Mouse (Mus musculus) natural killer cell, adult 2 months (primary cell): ENCODE measurements around the gene Popdc3.
"Not testable (repeated sequence)": the region's sequence is repeated elsewhere in the genome, so short reads cannot be mapped to it uniquely, and the experiment has no call there.

ENCODE experiments used
- DNase-seq, 2 experiments: peaks; one replicate each; pipeline ENCODE4 v3.0.0; 2022; ENCODE audit warnings: low spot score in 2 of 2

Popdc3 gene

DNA sequence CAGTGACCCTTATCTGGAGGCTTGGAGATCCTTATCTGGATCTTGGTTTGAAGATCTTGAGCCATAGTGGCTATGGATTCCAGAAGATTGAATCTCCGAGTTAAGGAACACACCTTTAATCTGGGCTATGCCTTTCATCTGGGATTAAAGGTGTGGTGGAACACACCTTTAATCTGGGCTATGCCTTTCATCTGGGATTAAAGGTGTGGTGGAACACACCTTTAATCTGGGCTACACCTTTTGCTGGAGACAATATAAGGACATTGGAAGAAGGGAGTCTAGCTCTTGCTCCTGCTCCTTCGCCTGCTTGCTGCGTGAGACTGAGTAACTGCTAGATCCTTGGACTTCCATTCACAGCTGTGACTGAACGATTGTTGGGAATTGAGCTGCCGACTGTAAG is at the start of gene Popdc3:
Gene Popdc3, plus strand, starts transcription at position 301 of the 400 bp plus-strand sequence.
- not testable (repeated sequence) for DNase-seq

DNA sequence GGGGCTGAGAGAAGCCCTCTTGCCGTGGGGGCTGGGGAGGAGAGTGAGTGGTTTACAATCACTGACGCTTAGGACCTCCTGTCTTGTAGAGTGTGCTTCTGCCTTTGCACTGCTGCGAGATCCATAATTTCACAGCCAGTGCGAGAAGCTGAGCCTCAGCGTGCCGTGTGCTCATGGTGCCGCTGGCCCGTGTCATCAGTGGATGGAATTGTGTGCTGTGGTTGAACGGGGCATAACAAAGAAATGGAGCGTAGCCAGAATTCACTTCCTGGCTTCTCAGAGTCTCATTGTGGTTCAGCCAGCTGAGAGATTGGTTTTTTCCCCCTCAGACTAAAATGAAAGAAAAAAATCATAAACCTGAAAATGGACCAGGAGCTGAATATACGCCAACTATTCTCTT is 48.8 kb upstream of the Popdc3 start:
- DNase-seq, result no peak

DNA sequence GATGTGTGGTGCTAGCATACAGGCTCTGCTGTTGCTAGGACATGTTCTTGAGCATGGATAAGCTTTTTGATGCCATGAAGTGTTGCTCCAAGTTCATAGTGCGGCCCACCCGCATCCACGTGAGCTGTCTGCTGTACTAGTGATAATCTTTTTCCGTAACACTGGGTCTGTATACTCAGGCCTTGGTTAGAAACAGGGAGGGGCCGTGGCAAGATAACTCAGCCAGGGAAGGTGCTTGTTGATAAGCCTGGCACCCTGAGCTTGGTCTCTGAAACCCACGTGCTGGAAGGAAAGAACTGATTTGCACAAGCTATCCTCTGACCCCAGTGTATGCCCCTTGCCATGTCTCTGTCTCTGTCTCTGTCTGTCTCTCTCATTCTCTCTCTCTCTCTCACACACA is 47.9 kb upstream of the Popdc3 start:
- DNase-seq, result no peak

DNA sequence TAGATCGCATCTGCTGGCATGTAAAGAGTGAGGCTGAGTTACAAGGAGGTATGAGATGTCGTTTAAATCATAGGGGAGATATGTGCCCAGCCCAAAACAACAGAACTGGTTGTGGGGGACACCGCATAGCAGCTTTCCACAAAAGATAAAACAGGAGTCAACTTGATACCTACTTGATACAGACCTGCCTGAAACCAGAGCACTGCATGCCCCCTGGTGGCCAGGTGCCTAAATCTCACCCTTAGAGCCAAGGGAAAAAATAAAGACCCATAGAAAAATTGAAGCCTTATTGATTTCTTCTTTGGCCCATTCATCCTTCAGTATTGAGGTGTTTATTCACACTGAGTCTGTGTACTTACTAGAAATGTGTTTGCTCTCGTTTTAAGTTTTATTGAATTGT is 45.5 kb upstream of the Popdc3 start:
- peak; percentile 7 to 59 for DNase-seq

DNA sequence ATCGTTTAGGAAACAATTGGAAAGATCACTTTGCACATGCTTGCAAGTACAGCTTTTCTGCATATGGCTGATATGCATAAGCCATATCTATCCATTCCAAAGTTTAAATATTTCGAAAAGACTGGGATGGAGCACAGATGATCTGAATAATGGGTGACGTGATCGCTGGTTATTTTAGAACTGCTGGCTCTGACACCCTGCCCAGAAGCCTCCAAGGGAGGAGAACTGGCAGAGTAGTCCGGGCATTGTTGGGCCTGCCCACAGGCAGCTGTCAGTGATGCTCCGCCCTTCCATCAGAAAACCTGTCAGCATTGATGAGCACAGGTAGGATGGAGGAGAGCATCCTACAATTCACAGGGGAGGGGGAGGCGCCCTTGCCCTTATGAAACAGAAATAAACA is 41.1 kb upstream of the Popdc3 start:
- no peak for DNase-seq

DNA sequence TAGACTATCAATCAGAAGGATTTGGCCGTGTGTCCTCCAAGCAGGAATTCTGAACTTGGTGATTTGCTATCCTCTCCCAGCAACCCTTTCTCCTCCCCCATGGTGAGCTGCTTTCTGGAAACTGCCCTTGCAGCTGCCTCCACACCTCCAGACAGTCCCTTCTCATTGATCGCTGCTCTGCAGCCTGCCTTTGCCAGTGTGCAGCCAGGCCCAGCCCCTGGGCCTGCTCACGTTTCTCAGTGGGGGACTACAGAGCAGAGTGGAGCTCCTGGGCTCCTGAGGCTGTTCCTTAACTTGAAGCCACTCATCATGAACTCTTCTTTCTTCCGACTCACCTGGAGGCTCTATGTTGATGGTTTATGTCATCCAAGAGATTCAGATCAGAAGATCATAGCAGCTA is 38.0 kb upstream of the Popdc3 start:
- no peak for DNase-seq

DNA sequence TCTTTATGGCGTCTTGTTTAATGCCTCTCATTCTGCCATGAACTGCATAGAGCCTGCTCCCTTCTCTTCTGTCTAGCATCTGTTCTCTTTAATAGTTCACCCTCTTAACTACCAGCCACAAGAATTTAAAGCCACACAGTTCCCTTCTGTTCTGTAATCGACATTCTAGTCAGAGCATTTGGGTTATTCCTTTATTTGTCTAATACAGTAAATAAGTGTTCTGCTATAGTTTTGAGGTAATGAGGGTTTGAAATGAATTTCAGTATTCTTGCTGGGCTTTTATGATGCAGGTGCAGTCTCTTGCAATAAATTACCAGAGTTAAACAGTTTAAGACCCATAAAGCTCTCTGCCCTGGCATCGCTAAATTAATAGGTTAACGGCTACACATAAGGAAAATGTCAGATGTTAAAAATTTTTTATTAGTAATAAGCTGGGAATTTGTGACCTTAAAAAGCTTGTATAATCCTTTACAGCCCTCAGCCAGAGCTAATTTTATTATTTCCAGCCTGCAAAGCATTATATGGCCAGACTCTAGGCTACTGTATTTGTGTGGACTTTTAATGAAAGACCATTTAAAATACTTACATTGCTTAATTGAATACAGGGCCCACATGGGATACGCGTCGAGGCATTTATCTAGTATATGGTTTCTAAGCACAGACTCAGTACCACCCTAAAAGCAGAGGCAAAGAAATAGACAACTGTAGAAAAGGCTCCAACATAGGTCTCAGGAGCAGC is 37.3 kb upstream of the Popdc3 start:
- DNase-seq, result no peak

DNA sequence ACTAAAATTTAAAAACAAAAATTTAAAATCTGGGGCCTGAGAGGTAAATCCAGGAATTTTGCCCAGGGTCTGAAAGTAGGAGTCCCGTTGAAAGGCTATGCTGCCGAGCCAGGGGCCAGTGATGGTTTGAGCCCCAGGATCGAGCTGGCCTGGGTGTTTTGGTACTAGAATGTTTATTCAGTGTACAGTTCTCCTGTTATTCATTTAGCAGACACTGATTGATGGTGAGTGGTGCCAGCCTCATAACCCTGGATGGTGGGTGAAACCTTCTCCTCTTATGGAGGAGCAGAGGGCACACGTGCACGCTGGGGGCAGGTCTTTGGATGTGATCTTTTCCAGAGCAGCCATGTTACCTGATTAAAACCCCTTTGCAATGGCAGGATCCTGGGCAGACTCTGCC is 35.5 kb upstream of the Popdc3 start:
- no peak for DNase-seq

DNA sequence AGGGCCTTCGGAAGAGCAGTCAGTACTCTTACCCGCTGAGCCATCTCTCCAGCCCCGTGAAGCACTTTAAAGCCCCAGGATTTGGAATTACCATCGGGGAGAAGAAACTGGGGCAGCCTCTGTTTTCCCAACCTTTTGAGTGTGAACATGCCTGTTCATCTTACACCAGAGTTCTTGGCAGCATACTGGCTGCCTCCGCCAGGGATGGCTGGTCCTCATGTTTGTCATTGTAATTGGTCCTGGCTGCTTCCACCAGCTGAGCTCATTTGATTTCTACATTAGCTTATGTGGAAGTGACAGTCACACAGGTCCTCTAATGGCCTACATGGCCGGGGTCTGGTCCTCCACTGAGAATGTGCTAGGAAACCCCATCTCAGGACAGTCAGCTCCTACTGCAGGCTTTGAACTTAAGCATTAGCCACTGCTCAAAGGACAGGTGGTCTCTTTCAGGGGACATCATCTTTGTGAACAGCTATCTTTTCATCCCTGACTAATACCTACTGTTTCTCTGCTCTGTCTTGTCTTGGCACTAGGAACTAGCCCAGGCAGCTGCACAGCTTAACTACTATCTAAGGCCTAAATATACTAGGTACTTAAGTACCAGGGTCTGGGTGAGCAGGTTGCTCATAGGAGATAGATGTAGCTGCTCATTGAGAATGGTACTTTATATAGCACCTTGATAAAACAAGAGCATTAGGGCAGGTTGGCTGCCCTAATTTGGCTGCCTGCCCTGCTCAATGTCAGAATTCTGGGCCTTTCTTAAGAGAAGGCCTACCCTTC is 33.7 kb upstream of the Popdc3 start:
- no peak for DNase-seq

DNA sequence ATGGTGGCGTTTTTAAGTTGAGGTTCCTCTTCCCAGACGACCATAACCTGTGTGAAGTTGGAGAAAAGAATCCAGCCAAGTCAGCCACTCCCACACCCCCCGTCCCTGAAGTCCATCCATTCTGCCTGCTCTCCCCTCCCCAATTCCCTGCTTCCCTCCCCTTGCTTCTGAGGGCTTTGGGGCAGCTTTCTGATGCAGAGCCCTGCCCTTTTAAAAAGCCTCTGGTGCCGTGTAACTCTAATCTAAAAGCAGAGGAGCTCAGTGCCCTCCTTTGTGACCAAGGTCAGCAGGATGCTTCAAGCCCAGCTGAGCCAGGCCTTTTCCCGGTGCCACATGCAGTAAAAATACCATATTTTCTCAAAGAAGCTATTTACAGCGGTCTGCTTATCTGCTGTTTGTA is 31.1 kb upstream of the Popdc3 start:
- no peak for DNase-seq

DNA sequence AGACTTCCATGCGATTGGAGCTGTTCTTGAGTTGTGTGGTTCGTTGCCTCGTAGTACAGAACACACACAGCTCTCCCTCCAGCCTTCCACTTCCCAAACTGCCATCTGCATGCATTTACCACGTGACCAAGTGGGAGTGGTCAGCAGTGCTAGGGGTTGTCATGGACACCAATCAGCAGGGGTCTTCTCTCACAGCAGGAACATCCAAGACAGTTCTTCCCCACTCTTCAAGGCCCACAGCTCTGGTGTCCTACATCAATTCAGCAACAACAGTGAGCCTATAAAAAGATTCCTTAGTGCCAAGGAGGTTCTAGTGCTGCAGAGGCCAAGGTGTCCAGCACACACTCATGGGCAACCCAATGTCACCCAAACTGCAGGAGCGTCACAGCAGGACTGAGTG is 26.8 kb upstream of the Popdc3 start:
- no peak for DNase-seq

DNA sequence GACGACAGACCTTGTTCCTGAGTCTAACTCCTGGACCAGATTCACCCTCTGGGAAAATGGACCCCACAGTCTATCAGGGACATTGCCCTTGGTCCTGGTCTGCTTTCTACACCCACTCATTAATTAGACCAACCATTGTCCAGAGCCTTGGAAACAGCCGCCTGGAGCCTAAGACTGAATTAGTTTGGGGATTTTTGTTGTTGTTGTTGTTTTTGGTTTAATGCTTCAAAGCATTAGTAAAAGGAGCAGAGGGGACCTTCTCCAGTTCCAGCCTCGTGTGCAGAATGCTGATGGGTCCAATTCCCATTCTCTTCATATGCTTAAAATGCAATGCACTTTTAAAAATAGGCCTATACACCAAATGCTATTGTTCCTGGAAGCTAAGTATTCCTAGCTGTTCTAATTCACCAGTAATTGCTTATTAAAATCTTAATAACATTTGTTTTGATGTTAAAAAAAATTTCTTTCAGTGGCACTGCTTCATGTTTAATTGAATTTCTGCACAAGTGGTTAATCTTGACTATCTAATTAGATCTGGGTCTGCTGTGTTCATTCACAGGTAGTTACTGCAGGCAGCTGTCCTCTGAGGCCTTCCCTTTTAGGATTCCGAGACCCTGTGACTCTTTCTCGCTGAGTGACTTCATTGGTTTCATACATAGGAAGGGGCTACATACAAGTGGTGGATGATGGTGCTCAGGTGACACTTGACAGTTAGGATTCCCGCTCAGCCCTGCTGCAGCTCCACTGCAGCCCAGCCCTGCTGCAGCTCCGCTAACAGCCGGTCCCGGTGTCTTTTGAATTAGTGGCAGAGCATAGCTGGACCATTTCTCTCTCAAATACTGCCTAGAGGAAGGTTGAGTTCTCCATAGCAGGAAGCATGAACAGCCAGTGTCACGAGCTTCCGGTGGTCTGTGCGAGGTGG is 25.9 kb upstream of the Popdc3 start:
- no peak for DNase-seq

DNA sequence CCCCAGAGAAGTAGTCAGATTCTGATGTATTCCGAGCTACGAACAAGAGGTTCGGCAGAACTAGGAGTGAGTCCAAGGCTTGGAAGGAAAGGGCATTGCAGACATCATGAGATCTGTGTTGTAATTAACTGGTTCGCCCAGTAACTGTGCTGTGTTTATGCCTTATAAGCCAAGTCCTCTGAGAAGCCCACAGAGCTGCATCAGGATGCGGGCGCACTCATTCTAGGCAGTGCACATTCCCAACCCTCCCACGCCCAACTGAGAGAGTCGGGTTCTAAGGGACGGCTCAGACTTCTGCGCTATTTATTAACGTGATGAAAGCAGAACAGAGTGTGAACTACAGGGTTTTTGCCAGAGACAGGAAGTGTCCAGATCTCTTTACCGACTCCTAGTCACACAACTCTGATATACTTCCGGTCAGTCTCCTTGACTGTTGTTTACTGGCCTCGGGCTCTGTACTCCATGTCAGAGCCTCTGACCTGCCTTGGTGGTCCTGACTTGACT is 23.3 kb upstream of the Popdc3 start:
- no peak for DNase-seq

DNA sequence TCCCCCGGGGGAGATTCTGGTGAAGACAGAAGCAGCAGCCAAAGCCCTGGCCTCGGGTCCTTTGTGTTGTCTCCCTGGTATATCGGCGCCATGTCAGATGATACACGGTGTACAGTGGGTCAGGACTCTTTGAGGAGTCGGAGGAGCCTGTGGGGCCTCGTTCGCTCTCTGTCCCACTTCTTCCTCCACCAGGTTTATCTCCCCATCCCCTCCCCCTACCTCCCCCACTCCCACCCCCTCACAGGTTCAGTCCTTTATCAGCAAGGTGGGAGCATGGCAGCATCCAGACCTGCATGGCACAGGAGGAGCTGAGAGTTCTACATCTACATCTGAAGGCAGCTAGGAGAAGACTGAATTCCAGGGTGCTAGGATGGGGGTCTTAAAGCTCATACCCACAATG is 12.0 kb upstream of the Popdc3 start:
- DNase-seq, result no peak

DNA sequence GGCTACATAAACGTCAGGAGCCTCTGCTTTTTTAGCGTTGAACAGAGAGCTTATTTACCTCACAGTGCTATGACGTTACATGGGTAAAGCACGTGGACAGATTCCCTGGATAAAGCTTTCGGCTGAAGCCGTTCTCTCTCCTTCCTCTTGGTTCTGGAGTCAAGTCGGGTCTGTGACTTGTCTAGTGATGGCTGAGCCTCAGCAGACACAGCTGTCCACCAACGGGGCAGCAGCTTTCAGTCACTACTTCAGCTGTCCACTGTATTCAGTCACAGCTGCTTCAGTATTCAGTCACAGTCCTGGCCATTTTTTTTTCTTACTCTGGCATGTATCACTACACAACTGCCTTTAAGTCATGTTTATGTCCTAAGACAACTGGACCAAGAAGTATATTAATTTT is 4.0 kb upstream of the Popdc3 start:
- DNase-seq, result no peak

DNA sequence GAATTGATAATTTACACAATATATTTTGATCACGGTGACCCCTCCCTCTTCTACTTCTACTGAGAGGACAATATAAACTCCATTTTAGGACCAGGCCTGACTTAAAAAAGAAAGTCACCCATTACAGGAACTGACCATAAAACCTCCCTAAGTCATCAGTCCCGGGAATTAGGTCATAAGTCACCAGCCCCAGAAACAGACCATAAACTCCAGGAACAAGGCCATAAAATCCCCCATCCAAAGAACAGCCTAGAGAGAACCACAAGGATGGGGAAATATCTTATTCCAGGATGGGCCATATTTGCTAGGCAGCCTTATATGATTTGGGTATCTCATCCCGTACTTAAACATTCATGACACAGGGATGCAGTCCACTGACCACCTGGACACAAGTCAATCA is 3.6 kb upstream of the Popdc3 start:
- DNase-seq, result no peak

DNA sequence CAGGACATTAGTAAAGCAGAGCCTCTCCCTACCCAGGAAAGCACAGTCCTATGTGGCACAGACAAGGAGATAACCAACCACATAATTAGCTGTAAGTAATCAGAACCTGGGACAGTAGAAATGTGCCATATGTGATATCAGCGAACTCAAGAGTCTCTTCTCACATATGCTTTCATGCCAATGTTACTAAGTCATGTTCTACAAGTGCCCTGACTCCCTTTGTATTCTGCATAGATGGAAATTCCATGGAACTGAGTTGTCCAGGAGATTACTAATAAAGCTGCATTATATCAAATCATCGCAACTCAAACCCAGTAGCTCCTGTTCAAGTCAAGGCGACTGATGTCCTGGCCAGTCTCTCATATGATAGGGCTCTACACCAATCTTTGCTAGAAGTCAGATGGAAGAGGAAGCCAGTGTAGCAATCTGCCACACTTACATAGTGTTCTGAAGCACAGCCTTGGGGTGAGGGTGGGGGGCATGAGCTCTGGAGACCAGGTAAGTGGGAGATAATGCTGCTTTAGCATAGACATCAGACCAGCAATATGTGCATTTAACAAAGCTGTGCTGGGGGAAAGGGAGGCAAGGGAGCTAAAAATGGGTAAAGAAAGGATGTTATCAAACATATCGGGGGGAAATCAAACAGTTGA is 2.9 kb downstream of the Popdc3 start:
- DNase-seq, result no peak

DNA sequence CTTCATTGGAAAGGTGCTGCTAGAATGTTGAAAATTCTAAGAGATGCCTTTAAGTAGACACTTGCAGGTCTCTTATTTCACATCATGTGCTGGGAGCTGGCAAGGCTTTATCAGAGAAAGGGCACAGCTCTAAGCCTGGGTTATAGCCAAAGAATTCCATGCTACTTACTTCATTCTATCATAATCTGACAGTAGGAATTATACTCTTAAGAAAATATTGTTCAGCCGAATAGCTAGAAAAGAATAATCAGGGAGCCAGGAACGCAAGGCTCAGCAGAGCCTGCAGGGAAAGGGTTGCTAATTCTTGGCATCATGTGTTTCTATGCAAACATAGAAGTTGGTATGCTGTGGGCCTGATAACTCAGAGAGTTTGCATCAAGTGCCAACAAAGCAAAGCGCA is 3.4 kb downstream of the Popdc3 start:
- DNase-seq, result no peak

DNA sequence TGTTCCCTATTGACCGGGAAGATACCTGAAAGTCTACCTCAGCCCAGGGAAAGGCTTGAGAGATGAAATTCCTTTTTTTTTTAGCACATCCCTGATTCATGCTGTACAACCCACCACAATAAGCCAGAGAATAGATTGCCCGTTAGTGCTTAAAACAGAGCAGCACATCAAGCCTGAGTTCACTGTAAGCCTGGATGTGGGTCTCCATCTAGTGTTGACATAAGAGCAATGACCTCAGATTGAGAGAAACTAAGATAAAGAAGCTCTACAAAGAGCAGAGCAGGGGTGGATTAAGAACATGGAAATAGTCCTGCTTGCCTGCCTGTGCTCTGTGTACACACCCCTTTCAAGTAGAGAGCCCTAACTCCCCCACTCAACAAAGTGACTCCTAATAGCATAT is 7.6 kb downstream of the Popdc3 start:
- no peak for DNase-seq

DNA sequence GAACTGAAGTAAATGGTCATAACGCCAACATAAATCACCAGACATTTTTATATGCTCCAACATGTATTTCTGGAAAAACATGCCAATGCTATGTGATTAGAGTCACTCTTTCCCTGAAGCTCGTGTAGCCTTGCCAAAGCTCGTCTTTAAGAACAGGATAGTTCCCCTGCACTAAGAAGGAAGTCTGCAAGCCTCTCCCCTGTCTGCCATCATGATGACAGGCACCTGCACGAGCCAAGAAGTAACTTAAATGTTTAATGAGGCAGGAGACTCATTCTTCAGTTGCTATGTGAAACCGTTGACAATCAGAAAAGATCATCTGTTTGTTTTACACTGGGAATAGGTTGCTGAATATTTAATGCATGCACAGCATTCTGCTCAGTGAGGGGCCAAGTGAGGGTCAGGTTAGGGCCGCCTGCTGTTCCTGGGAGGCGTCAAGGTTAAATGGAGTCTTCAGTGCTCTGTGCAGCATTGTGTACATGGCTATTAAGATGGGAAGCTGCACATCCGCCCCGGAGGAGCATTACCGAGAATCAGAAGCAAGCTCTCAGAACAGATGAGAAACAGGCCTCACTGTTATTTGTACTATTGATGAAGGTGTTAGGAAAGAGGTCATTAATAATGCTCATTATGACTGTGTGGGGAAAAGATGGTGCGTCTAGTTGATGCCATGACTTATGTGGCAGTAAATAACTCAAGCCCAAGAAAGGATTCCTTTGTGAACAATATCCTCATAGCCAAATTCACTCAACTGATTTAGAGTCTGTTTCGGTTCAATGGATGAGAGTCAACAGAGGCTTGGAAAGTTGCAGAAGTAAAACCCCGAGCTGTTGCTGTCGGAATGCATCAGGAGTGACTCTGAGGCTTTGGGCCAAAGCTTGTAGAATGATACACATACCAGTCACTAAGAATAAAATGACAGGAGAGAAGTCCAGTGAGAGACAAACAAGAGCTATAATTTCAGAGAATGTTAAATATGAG is 15.7 kb downstream of the Popdc3 start:
- DNase-seq, result no peak
